Mouse (Mus musculus) embryonic facial prominence, embryonic 10.5 days (tissue): ENCODE measurements around the gene Hist1h1c. TPM values are rescaled to one million over a fixed set of nuclear protein-coding genes. Genes with fewer than 3 reads are reported as not detected.

Experiments used
- DNase-seq: peaks from one replicate; pipeline ENCODE4 v3.0.0-alpha.2; 2017; ENCODE audit warnings: low spot score
- H3K27ac ChIP-seq: fragments of 300-500 bp; sonication (generic); replicated peaks from 2 replicates; pipeline ENCODE4 v1.5.1; 2016; ENCODE audit warnings: mild to moderate bottlenecking
- H3K27me3 ChIP-seq: fragments of 300-500 bp; sonication (generic); replicated peaks from 2 replicates; pipeline ENCODE4 v1.6.1; 2016; ENCODE audit warnings: low read depth, mild to moderate bottlenecking; ENCODE audit not compliant: poor library complexity, severe bottlenecking
- H3K36me3 ChIP-seq: fragments of 300-500 bp; sonication (generic); replicated peaks from 2 replicates; pipeline ENCODE4 v1.6.1; 2016; ENCODE audit warnings: mild to moderate bottlenecking, moderate library complexity
- H3K4me1 ChIP-seq: fragments of 300-500 bp; sonication (generic); 2 replicates; pipeline ENCODE4 v1.6.1; 2016
- H3K4me3 ChIP-seq: fragments of 300-500 bp; sonication (generic); 2 replicates; pipeline ENCODE4 v1.5.1; 2016; ENCODE audit warnings: mild to moderate bottlenecking, moderate library complexity
- H3K9me3 ChIP-seq: fragments of 300-500 bp; sonication (generic); 2 replicates; pipeline ENCODE4 v1.6.1; 2016; ENCODE audit warnings: mild to moderate bottlenecking
- WGBS: fragments of 180-500 bp; shearing (Covaris S2); methylation state at CpG from one replicate; pipeline ENCODE4 v1.1.7; 2016; 5-methylcytosine and 5-hydroxymethylcytosine counted together
- polyA plus RNA-seq: library from polyadenylated mRNA; unstranded; fragments of >200 nt; fragmentation: Nextera tagmentation; extraction: Ambion mirVana; gene quantifications from 2 replicates; pipeline ENCODE4 v1.2.1, GENCODE M21; 2016

Hist1h1c gene
- polyA plus RNA-seq, 1 experiment from 2014 or later = 9.2 TPM

DNA sequence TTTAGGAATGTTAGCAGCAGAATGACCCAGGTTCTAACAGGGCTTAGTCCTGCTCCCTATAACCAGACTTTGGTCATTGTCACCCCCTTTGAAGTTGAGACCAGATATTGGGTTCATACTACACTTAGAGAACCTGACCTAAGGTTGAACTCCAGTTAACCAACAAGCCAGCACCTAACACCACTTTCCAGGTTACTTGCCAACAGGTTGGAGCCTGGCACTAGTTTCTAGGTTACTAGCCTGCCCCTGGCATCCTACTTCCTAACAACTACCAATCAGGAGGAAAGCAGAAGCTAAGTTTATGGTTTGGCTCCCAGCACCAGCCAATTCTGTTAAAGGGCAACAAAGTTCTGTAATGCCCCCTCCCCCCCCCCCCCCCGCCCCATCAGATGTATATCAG lies 13.4 kb upstream of the Hist1h1c start:
- Histone ChIP-seq H3K27ac (no peak overlapping the region), H3K4me3 (no peak overlapping the region), H3K9me3 (no peaks in the 10 kb centered on the region), H3K27me3 (no peaks in the 10 kb centered on the region), H3K4me1 (peaks cover 4% of the 10 kb centered on the region; the same call in 1 of the 2 replicates), H3K36me3 (no peaks in the 10 kb centered on the region)
- 38% methylated on average over 1 of the region's 1 CpGs for WGBS
- DNase-seq = peak; percentile 3

DNA sequence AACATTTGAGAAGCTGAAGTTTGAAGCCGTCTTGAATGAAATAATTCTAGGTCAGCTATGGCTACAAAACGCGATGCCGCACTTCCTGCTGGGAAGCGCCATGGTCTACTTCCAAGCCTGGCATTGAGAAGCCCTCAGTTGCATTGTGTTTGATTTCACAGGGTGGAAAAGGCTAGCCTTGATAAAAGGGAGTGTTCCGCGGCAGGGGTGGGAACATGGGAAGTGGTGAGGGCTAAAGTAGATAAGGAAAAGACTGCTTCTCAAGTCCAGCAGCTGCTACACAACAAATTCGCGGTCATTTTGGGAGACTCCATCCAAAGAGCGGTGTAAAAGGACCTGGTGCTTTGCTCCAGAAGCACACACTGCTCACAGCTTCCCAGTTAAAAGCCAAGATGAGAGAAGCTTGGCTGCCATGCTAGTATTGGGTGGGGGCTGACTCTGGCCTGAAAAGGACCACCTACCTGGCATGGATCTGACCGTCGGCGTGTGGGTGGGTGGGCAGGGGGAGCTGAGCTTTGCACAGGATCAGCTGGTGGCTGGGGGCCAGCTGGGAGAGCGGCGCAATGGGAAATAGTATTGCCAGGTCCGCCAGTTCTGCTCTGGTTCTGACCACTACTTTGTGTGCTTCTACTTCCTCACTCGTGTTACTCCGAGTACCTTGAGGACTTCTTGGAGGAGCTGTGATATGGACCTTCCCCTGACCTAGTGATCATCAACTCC lies 10.0 kb upstream of the Hist1h1c start:
- no peaks in the 10 kb centered on the region for H3K36me3 ChIP-seq
- 0 out of 2 replicates have a peak overlapping the region, but pooled peaks have one; percentile 30 for H3K27ac ChIP-seq
- WGBS = 92% methylated on average over 18 of the region's 18 CpGs
- H3K4me3 ChIP-seq = no peak overlapping the region
- no peaks in the 10 kb centered on the region for H3K27me3 ChIP-seq
- no peaks in the 10 kb centered on the region for H3K9me3 ChIP-seq
- peaks cover 8% of the 10 kb centered on the region for H3K4me1 ChIP-seq
- DNase-seq = no peak

DNA sequence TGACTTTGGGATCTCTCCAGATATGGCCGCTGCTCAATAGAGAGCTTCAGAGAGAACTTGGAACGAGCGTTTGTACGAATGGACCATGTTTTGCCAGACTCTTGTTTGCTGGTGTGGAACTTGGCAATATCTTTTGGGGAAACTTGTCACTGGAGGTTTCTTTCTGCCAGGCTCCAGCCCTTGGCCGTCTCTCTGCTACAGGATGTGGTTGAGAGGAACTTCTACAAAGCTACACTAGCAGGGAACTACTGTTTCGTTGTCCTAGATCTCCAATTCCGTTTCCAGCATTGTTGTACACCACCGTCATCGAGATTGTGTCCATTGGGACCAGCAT lies 9.4 kb upstream of the Hist1h1c start:
- Histone ChIP-seq H3K27ac (0 out of 2 replicates have a peak overlapping the region, but pooled peaks have one; percentile 30), H3K4me1 (peaks cover 8% of the 10 kb centered on the region), H3K27me3 (no peaks in the 10 kb centered on the region), H3K36me3 (no peaks in the 10 kb centered on the region), H3K9me3 (no peaks in the 10 kb centered on the region), H3K4me3 (no peak overlapping the region)
- DNase-seq = no peak
- 91% methylated on average over 9 of the region's 9 CpGs for WGBS

DNA sequence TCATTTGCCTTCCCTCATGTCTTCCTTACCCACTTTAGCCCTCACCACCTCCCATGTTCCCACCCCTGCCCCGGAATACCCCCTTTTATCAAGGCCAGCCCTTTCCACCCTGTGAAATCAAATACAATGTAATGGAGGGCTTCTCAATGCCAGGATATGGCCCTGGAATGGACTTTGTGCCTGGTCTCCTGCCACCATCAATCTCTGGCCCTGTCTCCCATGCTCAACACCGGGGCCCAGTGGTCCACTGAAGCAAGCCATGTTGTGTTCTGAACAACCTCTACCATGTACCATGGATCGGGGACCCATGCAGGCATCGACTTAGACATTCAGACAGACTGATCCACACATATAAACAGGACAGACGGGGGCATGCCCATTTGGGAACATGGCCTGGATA lies 8.9 kb upstream of the Hist1h1c start:
- Histone ChIP-seq H3K4me3 (no peak overlapping the region), H3K9me3 (no peaks in the 10 kb centered on the region), H3K36me3 (no peaks in the 10 kb centered on the region), H3K27ac (0 out of 2 replicates have a peak overlapping the region, but pooled peaks have one; percentile 30), H3K27me3 (no peaks in the 10 kb centered on the region), H3K4me1 (peaks cover 8% of the 10 kb centered on the region)
- DNase-seq = no peak
- WGBS = 93% methylated on average over 5 of the region's 5 CpGs

DNA sequence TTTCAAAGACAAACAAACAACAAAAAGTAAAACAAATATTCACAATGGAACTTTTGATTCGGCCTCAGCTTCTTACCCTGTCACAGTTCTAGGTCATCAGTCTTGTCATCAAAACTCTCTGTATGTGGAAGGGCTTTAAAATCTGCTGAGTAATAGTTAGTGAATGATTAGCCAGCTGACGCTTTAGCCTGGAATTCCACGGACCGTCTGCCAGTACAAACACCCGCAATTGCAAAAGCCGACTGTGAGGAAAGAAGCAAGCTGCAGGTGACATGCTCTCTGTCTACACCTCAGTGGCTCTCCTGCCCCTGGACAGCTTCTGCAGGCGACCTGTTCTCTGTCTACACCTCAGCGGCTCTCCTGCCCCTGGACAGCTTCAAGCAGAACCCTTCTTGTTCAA lies 8.1 kb upstream of the Hist1h1c start:
- Histone ChIP-seq H3K27ac (peak overlapping the region; percentile 35; the same call in 1 of the 2 replicates), H3K27me3 (no peaks in the 10 kb centered on the region), H3K4me1 (peaks cover 4% of the 10 kb centered on the region), H3K36me3 (no peaks in the 10 kb centered on the region), H3K4me3 (no peak overlapping the region), H3K9me3 (no peaks in the 10 kb centered on the region)
- WGBS = 55% methylated on average over 8 of the region's 8 CpGs
- DNase-seq = no peak

DNA sequence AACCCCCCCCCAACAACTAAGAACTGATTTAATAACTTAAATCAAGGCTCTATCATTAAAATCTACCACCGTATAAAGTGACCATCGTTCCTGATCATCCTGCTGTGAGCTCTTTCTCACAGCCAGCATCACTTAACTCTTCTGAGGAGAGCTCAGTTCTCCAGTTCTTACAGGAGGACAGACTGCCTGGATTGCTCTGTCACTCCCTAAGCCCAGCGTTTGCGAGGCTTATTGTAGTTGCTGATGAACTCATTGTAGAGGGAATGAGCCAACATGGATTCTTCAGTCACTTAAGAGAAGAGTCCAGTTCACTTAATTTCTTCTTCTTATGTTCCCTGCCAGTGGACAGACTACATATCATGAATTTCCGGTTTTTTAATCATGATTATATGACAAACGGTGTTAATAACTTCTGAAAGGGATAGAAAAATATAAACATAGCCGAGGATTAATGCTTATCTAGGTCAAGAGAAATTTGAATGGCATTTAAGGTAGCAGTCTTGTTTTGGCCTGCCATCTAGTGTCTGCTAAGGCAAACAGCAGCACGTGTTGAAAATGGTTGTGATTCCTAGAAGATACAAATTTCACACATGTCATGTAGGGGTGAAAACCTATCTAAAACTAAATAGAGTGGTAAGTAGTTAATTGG lies 6.3 kb upstream of the Hist1h1c start:
- no peak for DNase-seq
- Histone ChIP-seq H3K4me3 (no peak overlapping the region), H3K27me3 (no peaks in the 10 kb centered on the region), H3K4me1 (peaks cover 4% of the 10 kb centered on the region), H3K9me3 (no peaks in the 10 kb centered on the region), H3K27ac (no peak overlapping the region; the same call in 1 of the 2 replicates), H3K36me3 (no peaks in the 10 kb centered on the region)
- 30% methylated on average over 8 of the region's 8 CpGs for WGBS

DNA sequence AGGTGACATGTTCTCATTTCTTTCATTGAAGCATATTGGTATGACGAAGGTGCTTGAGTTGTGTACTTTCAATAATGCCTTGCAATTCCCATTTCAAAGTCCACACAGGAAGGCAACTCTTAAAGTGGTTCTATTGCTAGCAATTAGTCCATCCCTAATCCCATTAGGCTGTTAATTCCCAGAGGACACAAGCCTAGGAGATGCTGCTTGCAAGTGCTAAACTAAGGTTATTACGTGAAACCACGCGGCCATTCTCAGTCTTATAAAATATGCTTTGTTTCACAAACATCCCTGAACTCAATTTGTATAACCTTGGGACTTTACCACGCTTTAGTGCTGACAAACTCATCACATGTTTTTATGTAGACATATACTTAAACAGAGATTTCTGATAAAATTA lies 1.5 kb upstream of the Hist1h1c start:
- Histone ChIP-seq H3K36me3 (no peaks in the 10 kb centered on the region), H3K9me3 (no peaks in the 10 kb centered on the region), H3K4me1 (peaks cover 20% of the 10 kb centered on the region), H3K27ac (peak overlapping the region; percentile 96; the same call in 1 of the 2 replicates), H3K27me3 (no peaks in the 10 kb centered on the region), H3K4me3 (no peak overlapping the region)
- no peak for DNase-seq
- 82% methylated on average over 5 of the region's 5 CpGs for WGBS

DNA sequence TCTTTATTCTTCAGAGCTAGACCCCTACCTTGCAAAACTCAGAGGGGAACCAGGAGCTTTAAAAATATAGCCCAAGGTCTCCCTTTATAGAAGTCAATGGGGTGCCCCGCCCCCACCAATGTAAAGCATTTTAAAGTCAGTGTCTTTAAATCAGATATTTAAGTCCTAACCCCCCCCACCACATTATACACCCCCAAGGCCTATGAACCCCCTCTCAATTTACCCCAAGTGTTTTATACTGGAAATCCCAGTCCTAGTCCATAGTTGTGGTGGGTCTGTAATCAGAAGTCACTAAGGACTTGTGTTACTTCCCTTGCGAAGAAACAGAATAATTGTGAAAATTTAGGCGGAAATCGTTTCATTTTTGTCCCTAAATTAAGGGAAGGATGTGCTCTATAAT lies 567 bp upstream of the Hist1h1c start:
- H3K4me3 ChIP-seq = peak overlapping the region; percentile 71
- H3K9me3 ChIP-seq = no peaks in the 10 kb centered on the region
- no peaks in the 10 kb centered on the region for H3K36me3 ChIP-seq
- DNase-seq = no peak
- H3K27ac ChIP-seq = peak overlapping the region; percentile 96
- H3K4me1 ChIP-seq = peaks cover 20% of the 10 kb centered on the region
- H3K27me3 ChIP-seq = no peaks in the 10 kb centered on the region
- 23% methylated on average over 4 of the region's 4 CpGs for WGBS

DNA sequence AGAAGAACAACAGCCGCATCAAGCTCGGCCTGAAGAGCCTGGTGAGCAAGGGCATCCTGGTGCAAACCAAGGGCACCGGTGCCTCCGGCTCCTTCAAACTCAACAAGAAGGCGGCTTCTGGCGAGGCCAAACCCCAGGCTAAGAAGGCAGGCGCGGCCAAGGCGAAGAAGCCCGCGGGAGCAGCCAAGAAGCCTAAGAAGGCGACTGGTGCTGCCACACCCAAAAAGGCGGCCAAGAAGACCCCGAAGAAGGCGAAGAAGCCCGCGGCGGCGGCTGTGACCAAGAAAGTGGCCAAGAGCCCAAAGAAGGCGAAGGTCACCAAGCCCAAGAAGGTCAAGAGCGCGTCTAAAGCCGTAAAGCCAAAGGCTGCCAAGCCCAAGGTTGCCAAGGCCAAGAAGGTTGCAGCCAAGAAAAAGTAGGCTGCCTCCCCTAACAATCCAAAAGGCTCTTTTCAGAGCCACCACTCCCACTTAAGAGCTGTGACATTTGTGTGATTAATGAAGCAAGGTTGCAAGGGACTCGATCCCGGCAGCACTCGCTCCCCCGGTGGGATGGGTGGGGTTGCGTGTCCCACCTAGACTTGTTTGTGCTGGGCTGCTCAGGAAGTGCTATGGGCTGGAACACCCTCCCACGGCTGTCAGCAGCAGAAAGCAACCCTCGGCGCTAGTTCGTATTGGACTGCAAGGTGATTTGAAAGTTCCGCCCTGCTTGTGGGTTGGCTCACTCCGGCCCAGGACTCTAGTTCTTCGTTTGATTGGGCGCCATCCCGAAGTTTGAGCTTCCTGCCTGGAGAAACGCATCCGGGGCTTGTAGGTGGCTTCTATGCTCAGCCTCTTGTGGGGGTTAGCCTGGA lies 687 bp downstream of the Hist1h1c start:
- Histone ChIP-seq H3K36me3 (no peaks in the 10 kb centered on the region), H3K27ac (peak overlapping the region; percentile 96), H3K27me3 (no peaks in the 10 kb centered on the region), H3K4me1 (peaks cover 25% of the 10 kb centered on the region), H3K9me3 (no peaks in the 10 kb centered on the region), H3K4me3 (peak overlapping the region; percentile 71)
- WGBS = under 1% methylated on average over 39 of the region's 39 CpGs
- DNase-seq = peak; percentile 91

DNA sequence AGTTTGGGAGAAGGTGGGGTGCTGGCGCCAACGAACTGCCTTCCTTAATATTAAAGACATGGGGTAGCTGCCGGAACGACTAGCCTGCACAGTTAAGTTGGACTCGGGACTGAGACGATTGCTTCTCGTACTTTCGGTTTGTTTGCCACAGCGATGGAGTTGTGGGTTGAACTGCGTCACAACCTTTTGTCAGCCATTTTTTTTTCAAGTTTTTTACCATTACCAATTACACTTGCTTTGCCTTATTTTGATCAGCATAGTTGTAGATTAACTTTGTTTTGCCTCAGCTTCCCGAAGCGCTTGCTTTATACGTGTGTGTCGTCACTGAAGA lies 1.3 kb downstream of the Hist1h1c start:
- Histone ChIP-seq H3K27ac (peak overlapping the region; percentile 96), H3K4me1 (peaks cover 28% of the 10 kb centered on the region), H3K4me3 (peak overlapping the region; percentile 71), H3K36me3 (no peaks in the 10 kb centered on the region), H3K27me3 (no peaks in the 10 kb centered on the region), H3K9me3 (no peaks in the 10 kb centered on the region)
- WGBS = 2% methylated on average over 14 of the region's 14 CpGs
- no peak for DNase-seq

DNA sequence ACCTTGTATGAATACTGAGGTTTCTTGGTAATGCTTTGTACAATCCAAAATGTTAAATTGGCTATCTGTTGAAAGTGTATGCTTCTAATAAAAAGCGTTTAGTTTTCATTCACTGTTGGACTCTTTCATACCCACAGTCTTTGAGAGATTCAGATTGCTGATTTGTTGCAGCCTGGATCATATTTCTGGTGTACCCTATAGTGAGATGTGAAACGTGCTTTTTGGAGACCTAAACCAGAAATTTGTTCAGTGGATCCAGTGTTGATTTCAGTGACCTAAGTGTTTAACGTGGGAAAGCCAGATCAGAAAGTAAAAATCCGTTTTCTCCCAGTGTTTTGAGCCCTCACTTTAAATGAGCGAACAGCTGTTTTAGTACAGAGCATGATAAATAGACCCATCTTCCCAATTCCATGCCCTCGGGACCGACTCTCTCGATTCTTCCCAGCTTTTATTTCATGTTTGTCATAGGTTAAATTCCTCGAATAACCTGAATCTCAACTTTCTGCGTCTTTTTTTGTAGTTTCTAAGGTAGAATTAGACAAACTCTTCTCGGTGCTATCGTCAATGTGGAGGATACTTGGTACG lies 1.7 kb downstream of the Hist1h1c start:
- peak overlapping the region; percentile 96 for H3K27ac ChIP-seq
- H3K4me1 ChIP-seq = peaks cover 28% of the 10 kb centered on the region
- peak overlapping the region; percentile 71 for H3K4me3 ChIP-seq
- H3K36me3 ChIP-seq = no peaks in the 10 kb centered on the region
- H3K27me3 ChIP-seq = no peaks in the 10 kb centered on the region
- H3K9me3 ChIP-seq = no peaks in the 10 kb centered on the region
- 36% methylated on average over 13 of the region's 13 CpGs for WGBS
- no peak for DNase-seq

DNA sequence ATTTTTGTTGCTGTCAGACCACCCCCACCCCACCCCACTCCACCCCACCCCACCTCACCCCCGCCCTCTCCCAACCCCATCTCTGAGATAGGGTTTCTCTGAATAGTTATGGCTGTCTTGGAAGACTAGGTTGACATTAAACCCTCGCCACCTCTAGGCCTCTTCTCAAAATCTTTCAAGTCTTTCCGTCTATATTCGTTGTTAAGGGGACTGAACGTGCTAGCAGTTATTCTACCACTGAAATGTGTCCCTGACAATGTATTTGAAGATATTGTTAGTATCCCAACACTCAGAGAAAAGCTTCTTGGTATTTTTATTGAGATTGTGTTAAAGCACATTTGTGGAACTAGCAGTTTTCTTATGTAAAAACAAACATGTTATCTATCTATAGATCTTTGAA lies 2.3 kb downstream of the Hist1h1c start:
- no peaks in the 10 kb centered on the region for H3K27me3 ChIP-seq
- H3K4me1 ChIP-seq = peaks cover 28% of the 10 kb centered on the region
- no peaks in the 10 kb centered on the region for H3K9me3 ChIP-seq
- DNase-seq = no peak
- no peaks in the 10 kb centered on the region for H3K36me3 ChIP-seq
- H3K27ac ChIP-seq = peak overlapping the region; percentile 96
- peak overlapping the region; percentile 71 for H3K4me3 ChIP-seq
- 62% methylated on average over 5 of the region's 5 CpGs for whole genome bisulfite sequencing
